Mouse (Mus musculus) liver, embryonic 16.5 days (tissue): Measurements from ENCODE around the gene Gpx5. TPM values are rescaled to one million over a fixed set of nuclear protein-coding genes. Genes with fewer than 3 reads are reported as not detected.

ENCODE experiments used
- ATAC-seq: fragments of 200-750 bp; cut with Nextera tagmentation; 2 replicates; pipeline ENCODE4 v1.8.0; 2017; ENCODE audit warnings: low read depth, mild to moderate bottlenecking, moderate number of reproducible peaks, moderate library complexity
- H3K27ac ChIP-seq: fragments of 300-500 bp; sonication (generic); 2 replicates; pipeline ENCODE4 v1.5.1; 2014; ENCODE audit warnings: mild to moderate bottlenecking, low read length
- H3K27me3 ChIP-seq: fragments of 300-500 bp; sonication (generic); 2 replicates; pipeline ENCODE4 v1.6.1; 2014; ENCODE audit warnings: low read depth, low read length, mixed read lengths; ENCODE audit not compliant: control insufficient read depth, insufficient read depth
- H3K36me3 ChIP-seq: fragments of 300-500 bp; sonication (generic); 2 replicates; pipeline ENCODE4 v1.6.1; 2014; ENCODE audit warnings: mild to moderate bottlenecking; ENCODE audit not compliant: control insufficient read depth, insufficient read depth
- H3K4me1 ChIP-seq: fragments of 300-500 bp; sonication (generic); 2 replicates; pipeline ENCODE4 v1.6.1; 2014; ENCODE audit warnings: low read depth, low read length, mixed read lengths; ENCODE audit not compliant: control insufficient read depth
- H3K4me2 ChIP-seq: fragments of 300-500 bp; sonication (generic); 2 replicates; pipeline ENCODE4 v1.6.1; 2014; ENCODE audit warnings: low read depth, low read length, mixed read lengths
- H3K4me3 ChIP-seq: fragments of 300-500 bp; sonication (generic); 2 replicates; pipeline ENCODE4 v1.5.1; 2014; ENCODE audit warnings: low read depth, mild to moderate bottlenecking, low read length
- H3K9ac ChIP-seq: fragments of 300-500 bp; sonication (generic); 2 replicates; pipeline ENCODE4 v1.6.1; 2014; ENCODE audit warnings: low read depth, low read length
- H3K9me3 ChIP-seq: fragments of 300-500 bp; sonication (generic); replicated peaks from 2 replicates; pipeline ENCODE4 v1.6.1; 2016; ENCODE audit warnings: low read length; ENCODE audit not compliant: control insufficient read depth
- WGBS: fragments of 180-500 bp; shearing (Covaris S2); extraction: QIAGEN DNeasy Blood & Tissue Kit; methylation state at CpG from one replicate; pipeline ENCODE4 v1.1.7; 2014; ENCODE audit not compliant: insufficient replicate concordance; 5-methylcytosine and 5-hydroxymethylcytosine counted together
- polyA plus RNA-seq: library from polyadenylated mRNA; unstranded; fragments of >200 nt; fragmentation: Nextera tagmentation; extraction: Ambion mirVana; gene quantifications from 2 replicates; pipeline ENCODE4 v1.2.1, GENCODE M21; 2015

Gpx5 gene
- not detected in 2 replicates for polyA plus RNA-seq

DNA sequence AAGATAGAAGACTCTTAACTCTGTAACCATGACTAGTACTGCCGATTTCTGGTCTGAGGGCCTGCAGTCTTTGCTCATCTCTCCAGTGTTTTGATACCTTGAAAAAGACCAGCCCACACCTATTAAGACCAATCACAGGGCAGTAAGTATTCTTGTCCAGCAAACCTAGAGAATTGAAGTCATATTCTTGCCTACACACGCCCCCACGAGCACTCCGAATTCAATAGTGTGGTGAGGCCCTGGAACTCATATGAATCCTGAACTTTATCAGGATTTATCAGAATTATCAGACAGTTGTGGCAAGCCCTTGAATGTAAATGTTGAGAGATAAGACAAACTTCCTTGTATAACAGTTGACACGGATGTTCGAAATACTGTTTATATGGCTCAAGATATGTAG, at the start of gene Gpx5:
Gene Gpx5, minus strand, starts transcription at position 101 of the 400 bp plus-strand sequence.
- WGBS, result 67% methylated on average over 6 of the region's 6 CpGs
- no peaks in the 10 kb centered on the region for H3K36me3 ChIP-seq
- H3K4me3 ChIP-seq, result no peak within 1 kb of the TSS
- ATAC-seq, result no peak
- H3K9me3 ChIP-seq, result no peaks in the 10 kb centered on the region
- H3K27ac ChIP-seq, result no peak within 1 kb of the TSS
- H3K9ac ChIP-seq, result no peak within 1 kb of the TSS
- no peaks in the 10 kb centered on the region for H3K27me3 ChIP-seq
- H3K4me1 ChIP-seq, result no peaks in the 10 kb centered on the region
- no peak within 1 kb of the TSS for H3K4me2 ChIP-seq

GRCm38 (mm10) chr13:21327424-21327823, 34.9 kb upstream of the Gpx5 start:
- ATAC-seq, result no peak
- H3K4me2 ChIP-seq, result peak overlapping the region; percentile 73
- under 1% methylated on average over 9 of the region's 9 CpGs for WGBS
- H3K9ac ChIP-seq, result no peak overlapping the region
- H3K4me3 ChIP-seq, result peak overlapping the region; percentile 55
- peaks cover 11% of the 10 kb centered on the region for H3K4me1 ChIP-seq
- H3K9me3 ChIP-seq, result no peaks in the 10 kb centered on the region
- H3K36me3 ChIP-seq, result no peaks in the 10 kb centered on the region
- peaks cover 12% of the 10 kb centered on the region for H3K27me3 ChIP-seq
- no peak overlapping the region for H3K27ac ChIP-seq

GRCm38 (mm10) chr13:21326657-21327211, 34.2 kb upstream of the Gpx5 start:
- no peaks in the 10 kb centered on the region for H3K9me3 ChIP-seq
- H3K4me3 ChIP-seq, result peak overlapping the region; percentile 55
- no peak overlapping the region for H3K9ac ChIP-seq
- under 1% methylated on average over 24 of the region's 24 CpGs for WGBS
- peak overlapping the region; percentile 73 for H3K4me2 ChIP-seq
- H3K27me3 ChIP-seq, result peaks cover 16% of the 10 kb centered on the region
- H3K4me1 ChIP-seq, result peaks cover 11% of the 10 kb centered on the region
- no peaks in the 10 kb centered on the region for H3K36me3 ChIP-seq
- ATAC-seq, result peak; percentile 58
- no peak overlapping the region for H3K27ac ChIP-seq

DNA sequence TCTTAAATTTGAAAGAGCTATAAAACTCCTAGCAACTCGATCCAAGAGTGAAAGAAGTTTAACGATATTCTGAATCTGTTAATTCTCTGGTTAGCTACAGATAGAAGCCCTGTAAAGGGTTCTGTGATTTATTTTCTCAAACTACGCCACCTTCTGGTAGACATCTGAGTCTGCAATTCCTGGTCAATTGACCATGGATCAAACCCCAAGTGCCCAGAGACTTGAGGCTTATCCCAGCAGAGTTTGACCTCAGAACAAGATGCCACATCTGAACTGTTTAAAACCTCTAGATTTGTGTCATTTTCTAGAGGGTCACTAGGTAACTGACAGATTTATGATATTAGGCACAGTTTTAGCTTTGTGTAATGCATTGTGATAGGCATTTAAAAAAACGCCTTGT, 33.7 kb upstream of the Gpx5 start:
- H3K9me3 ChIP-seq, result no peaks in the 10 kb centered on the region
- H3K4me1 ChIP-seq, result peaks cover 11% of the 10 kb centered on the region
- ATAC-seq, result peak; percentile 41; the same call in 1 of the 2 replicates
- H3K36me3 ChIP-seq, result no peaks in the 10 kb centered on the region
- H3K27me3 ChIP-seq, result peaks cover 20% of the 10 kb centered on the region
- WGBS, result 4% methylated on average over 4 of the region's 4 CpGs
- H3K4me3 ChIP-seq, result no peak overlapping the region
- no peak overlapping the region for H3K27ac ChIP-seq
- H3K4me2 ChIP-seq, result peak overlapping the region; percentile 73
- no peak overlapping the region for H3K9ac ChIP-seq

- no peak overlapping the region for H3K4me3 ChIP-seq
- 42% methylated on average over 6 of the region's 6 CpGs for WGBS
- H3K4me2 ChIP-seq, result 0 out of 2 replicates have a peak overlapping the region, but pooled peaks have one; percentile 28
- ATAC-seq, result no peak
- no peaks in the 10 kb centered on the region for H3K9me3 ChIP-seq
- peaks cover 20% of the 10 kb centered on the region for H3K27me3 ChIP-seq
- no peaks in the 10 kb centered on the region for H3K36me3 ChIP-seq
- H3K9ac ChIP-seq, result no peak overlapping the region
- peaks cover 11% of the 10 kb centered on the region for H3K4me1 ChIP-seq
- H3K27ac ChIP-seq, result no peak overlapping the region
These were observed 30.9 kb upstream of the Gpx5 start for GRCm38 (mm10) chr13:21323405-21323804.

- WGBS, result 12% methylated on average over 18 of the region's 18 CpGs
- Histone ChIP-seq H3K4me2 (peak overlapping the region; percentile 41), H3K4me3 (no peak overlapping the region; the same call in 1 of the 2 replicates), H3K4me1 (peaks cover 11% of the 10 kb centered on the region), H3K9me3 (no peaks in the 10 kb centered on the region), H3K9ac (no peak overlapping the region), H3K27ac (no peak overlapping the region), H3K27me3 (peaks cover 15% of the 10 kb centered on the region), H3K36me3 (no peaks in the 10 kb centered on the region)
- no peak for ATAC-seq
These were observed 30.2 kb upstream of the Gpx5 start for GRCm38 (mm10) chr13:21322509-21323375.

- Histone ChIP-seq H3K27ac (no peak overlapping the region), H3K9ac (no peak overlapping the region), H3K36me3 (no peaks in the 10 kb centered on the region), H3K9me3 (no peaks in the 10 kb centered on the region), H3K4me3 (peak overlapping the region; percentile 22), H3K4me2 (peak overlapping the region; percentile 41), H3K4me1 (peaks cover 8% of the 10 kb centered on the region), H3K27me3 (peaks cover 11% of the 10 kb centered on the region)
- no peak for ATAC-seq
- WGBS, result 3% methylated on average over 18 of the region's 18 CpGs
These were observed 29.5 kb upstream of the Gpx5 start for GRCm38 (mm10) chr13:21321890-21322494.

GRCm38 (mm10) chr13:21320262-21320661, 27.7 kb upstream of the Gpx5 start:
- Histone ChIP-seq H3K4me2 (no peak overlapping the region), H3K9me3 (no peaks in the 10 kb centered on the region), H3K9ac (no peak overlapping the region), H3K36me3 (no peaks in the 10 kb centered on the region), H3K4me3 (no peak overlapping the region), H3K27ac (no peak overlapping the region), H3K27me3 (peaks cover 11% of the 10 kb centered on the region), H3K4me1 (no peaks in the 10 kb centered on the region)
- ATAC-seq, result no peak
- 34% methylated on average over 3 of the region's 3 CpGs for WGBS

GRCm38 (mm10) chr13:21313903-21314302, 21.4 kb upstream of the Gpx5 start:
- Histone ChIP-seq H3K27ac (no peak overlapping the region), H3K4me3 (no peak overlapping the region), H3K27me3 (no peaks in the 10 kb centered on the region), H3K36me3 (no peaks in the 10 kb centered on the region), H3K9me3 (no peaks in the 10 kb centered on the region), H3K9ac (no peak overlapping the region), H3K4me2 (no peak overlapping the region), H3K4me1 (no peaks in the 10 kb centered on the region)
- 59% methylated on average over 4 of the region's 4 CpGs for WGBS
- no peak for ATAC-seq
